Mouse (Mus musculus): ENCODE results near the gene Atp8b5.

Atp8b5 gene

DNA sequence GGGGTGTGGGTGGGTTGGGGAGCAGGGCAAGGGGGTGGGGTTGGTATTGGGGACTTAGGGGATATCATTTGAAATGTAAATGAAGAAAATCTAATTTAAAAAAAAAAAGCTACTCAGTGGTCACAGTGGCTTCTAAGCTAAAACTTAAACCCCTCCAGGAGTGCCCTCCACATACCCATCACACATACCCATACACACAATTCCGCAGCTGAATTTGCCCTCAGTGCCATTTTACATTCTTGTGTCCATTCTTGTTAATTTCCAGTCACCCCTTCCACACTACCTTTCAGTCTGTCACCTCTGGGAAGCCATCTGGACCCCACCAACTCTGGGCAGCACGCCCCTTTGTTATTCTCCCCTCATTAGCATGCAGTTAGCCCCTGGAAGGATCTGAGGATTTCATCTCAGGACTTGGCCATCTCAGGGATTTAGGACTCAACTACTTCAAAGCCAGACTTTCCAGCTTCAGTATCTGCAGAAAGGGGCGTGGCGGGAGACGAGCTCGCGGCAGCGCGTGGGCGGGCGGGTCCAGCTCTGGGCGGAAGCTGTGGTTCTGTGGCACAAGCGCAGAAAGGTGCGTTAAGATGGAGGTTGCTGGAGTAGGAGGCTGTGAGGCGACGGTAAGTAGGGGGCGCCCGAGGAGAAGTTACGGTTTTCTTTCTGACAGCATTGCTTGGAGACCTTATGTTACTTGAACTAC, at the start of gene Atp8b5:
TSS of gene Atp8b5 (plus strand) at position 537 of the 700 bp plus-strand sequence.
- DNase-seq (ENCODE audit: low read depth, low spot score): peak; percentile 93

DNA sequence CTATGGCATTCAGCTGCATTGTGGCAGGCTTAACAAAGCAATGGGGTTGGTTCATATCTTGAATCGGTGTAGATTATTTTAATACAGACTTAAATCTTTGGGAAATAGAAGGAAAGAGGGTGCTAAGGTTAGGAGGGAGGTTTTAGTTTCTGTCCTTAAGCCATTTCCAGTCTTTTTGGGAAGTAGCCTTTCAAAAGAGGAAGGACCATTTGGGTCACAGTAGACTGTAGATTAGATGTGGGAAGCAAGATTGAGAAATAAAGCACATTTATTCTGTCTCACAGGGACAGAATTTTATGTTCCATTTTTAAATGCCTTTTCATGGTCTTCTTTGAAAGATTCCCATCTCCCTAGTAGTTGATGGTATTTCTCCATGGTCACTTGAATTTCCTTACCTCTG, 49.0 kb upstream of the Atp8b5 start:
- DNase-seq (ENCODE audit: low read depth, low spot score): no peak

DNA sequence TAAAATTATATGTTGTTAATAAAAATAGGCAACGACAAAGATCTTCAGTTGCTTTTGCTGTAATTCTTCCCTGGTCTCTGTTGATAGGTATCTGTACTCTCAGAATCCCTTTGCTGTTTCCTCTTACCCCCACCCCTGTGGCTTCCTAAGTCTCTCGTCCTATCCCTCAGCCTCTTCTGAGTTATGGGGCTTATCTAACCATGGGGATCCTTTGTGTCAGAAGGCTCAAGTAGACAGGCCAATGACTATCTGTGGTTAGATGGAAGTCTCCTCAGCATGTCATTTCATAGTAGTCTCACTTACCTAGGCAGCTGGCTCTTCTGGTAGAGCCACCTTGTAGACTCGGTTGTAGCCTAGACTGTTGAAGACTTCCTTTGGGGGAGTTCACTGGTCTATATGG, 35.1 kb upstream of the Atp8b5 start:
- no peak for DNase-seq (ENCODE audit: low read depth, low spot score)

DNA sequence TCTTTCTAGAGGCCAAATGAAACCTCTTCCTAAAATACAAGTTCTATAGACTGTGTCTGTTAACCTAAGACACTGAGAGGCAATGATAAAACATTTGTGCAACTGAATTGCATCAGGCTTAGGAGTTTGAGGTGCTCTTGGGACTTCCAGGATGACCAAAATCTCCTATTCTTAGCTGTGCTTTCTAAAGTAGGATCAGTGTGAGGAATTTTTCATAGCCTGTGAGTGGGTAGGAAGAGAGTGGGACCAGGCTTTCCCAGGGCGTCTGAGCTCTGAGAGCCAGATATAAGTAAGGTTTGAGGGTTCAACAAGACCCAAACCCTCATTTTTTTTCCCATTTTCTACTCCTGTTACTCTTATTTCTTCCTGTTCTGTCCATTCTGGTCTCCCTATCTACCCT, 34.0 kb upstream of the Atp8b5 start:
- DNase-seq (ENCODE audit: low read depth, low spot score): peak; percentile 39

DNA sequence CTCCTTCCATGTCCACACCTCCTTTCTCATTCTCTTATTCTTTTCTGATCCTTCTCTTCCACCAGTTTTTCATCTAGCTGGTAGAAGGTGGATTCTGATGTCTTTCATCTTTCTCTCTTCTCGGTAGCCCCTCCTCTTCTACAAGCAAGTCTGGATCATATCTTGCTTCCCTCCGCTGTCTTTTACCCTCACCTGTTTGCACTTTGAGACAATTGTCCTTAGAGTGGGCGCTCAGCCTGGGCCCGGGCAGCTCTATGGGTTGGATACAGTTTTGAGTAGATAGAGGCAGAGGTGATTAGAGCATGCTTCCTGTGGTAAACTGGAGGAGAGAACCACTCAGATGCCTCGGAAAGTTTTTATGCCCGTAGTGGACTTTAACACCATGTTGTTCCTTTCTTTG, 33.5 kb upstream of the Atp8b5 start:
- no peak for DNase-seq (ENCODE audit: low read depth, low spot score)

DNA sequence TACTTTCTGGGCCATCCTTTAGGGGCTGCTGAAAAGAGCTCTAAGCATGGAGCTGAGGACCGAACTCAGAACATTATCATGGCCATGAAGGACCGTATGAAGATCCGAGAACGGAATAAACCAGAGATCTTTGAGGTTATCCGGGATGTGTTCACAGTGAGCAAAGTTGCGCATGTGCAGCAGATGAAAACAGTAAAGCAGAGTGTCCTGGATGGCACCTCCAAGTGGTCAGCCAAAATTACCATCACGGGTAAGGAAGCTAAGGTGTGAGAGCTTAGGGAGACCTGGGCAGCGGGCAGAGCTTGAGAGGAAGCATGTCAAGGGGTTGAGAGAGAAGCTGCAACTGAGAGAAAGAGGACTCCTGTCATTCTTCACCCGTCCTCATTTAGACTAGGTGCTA, 30.1 kb upstream of the Atp8b5 start:
- no peak for DNase-seq (ENCODE audit: low read depth, low spot score)

DNA sequence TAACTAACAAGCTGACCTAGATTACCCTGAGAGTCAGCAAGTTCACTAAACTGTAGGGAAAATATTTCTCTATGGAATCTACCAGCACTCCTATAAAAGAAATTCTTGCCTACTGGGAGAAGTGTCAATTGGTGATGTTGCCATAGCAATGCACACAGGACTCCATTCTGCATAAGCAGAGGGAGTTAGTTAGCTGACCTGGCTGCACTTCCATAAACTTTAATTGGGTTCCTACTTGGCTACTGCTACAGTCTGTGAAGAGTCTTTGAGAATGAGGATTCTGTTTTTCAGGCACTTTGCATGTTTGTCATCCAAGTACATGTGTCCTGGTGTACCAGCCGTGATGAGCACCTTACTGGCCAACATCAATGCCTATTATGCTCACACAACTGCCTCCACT, 26.2 kb upstream of the Atp8b5 start:
- DNase-seq (ENCODE audit: low read depth, low spot score): no peak

DNA sequence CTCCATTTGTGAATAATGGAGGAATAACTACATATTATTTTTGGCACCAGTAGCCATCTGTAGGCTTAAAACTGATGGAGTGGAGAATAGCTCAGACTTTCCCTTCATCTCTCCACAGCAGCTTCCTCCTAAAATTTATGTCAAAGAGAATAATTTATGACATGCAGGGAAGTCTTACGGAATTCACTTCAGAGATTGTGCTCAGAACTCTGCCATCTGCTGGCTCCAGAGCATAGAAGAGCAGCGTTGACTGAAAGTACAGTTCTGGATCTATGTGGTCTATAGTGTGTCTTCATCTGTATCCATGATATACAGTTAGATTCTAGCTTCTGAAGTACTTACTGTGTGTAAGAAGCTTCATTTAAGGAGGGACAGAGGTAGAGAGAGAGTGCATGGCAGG, 22.9 kb upstream of the Atp8b5 start:
- DNase-seq (ENCODE audit: low read depth, low spot score): peak; percentile 77

DNA sequence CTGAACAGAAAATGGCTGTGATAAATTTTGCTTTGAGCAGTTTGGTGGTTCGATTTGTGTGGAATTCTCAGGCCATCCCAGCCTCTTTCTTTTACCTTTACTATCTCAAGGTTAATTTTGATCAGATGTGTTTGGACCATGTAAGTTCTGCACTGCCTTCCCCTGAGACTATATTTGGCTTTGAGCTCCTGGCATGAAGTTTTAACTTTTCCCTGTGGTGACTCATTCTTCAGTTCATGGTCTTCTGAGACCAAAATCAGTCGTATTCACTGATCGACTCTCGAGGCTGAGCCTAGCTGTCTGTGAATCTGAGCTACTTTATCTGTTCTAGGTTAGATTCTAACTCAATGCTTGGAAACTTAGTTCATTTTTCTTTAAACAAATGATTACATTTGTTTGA, 21.2 kb upstream of the Atp8b5 start:
- DNase-seq (ENCODE audit: low read depth, low spot score): no peak

DNA sequence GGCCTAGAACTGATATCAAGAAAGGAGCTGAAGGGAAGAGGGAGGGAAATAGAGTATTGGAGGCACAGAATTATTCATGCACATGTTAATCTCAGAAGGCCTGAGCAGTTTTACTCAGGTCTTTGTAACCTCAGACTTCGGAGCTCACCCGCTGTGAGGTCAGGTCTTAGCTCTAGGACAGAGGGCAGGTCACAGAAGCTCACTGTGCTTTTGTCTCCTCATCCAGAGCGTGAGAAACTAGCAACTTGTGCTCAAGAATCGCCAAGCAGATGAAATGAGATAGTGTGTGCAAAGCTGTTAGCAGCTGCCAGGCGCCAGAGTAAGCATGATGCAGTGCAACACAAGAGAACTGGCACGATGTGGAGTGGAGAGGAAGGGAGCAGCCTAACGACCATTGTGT, 18.9 kb upstream of the Atp8b5 start:
- no peak for DNase-seq (ENCODE audit: low read depth, low spot score)

DNA sequence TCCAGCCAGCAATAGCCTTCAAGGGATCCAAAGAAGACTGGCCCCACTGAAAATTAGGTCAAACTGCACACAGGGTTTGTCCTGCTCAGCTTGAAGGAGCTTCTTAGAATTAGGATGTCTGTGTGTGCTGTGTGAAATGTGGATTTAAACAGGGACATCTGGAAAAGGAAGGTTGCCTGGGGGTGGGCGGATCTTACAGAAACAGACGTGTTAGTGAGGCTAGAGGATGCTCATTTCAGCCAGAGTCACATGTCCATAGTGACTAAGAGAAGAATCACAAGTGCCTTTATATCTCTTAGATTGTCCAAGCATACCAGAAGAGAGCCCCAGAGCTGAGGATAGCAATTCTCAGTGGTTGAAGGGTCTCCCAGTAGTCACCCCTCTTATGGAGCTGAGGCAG, 18.1 kb upstream of the Atp8b5 start:
- DNase-seq (ENCODE audit: low read depth, low spot score): peak; percentile 79

DNA sequence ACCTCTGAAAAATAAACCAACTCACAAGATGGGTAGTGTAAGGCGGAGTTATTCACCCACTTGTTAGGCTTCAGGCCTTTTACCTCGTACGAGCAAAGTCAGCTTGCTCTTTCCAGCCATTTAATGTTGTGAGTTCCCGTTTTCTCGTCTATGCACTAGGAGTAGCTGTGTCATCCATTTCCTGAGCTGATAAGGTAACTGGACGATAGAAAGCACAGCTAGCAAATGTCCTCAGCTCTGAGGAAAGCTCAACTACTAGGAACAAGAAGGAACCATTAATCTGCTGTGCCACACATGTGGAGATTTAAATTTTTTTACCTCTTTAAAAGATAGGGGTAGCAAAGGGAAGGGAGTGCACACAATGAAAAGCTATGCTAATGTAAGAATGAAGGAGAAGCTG, 15.7 kb upstream of the Atp8b5 start:
- no peak for DNase-seq (ENCODE audit: low read depth, low spot score)

DNA sequence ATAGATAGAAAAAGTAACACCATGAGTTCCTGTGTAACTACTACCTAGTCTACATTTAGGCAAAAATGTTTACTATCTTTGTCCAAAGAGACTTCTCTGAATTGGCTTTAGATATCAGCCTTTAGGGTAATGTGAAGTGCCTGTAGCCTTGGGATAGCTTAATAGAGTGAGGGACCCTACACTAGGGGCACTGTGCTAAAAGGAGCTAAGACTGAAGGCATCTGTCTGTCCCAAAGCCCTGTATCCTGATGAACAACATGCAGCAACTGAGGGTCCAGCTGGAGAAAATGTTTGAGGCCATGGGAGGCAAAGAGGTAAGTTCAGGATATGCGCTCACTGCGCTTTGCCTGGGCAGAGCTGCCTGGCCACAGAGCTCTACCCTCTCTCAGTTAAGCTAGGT, 9.9 kb upstream of the Atp8b5 start:
- DNase-seq (ENCODE audit: low read depth, low spot score): no peak

DNA sequence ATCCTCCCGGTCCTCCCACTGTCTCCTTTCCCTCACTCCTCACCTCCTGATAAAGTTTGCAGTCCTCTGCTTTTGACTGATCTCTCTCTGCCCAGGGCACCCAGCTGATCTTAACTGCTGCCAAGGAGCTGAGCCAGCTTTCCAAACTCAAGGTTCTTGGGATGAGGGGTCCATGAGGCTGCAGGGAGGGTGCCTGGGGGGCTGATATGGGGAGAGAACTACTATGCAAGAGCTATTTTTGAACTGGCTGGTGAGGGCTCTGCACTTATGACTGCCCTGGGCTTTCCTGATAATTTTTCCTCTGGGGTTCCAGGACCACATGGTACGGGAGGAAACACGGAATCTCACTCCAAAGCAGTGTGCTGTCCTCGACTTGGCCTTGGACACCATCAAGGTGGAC, 8.4 kb upstream of the Atp8b5 start:
- no peak for DNase-seq (ENCODE audit: low read depth, low spot score)

DNA sequence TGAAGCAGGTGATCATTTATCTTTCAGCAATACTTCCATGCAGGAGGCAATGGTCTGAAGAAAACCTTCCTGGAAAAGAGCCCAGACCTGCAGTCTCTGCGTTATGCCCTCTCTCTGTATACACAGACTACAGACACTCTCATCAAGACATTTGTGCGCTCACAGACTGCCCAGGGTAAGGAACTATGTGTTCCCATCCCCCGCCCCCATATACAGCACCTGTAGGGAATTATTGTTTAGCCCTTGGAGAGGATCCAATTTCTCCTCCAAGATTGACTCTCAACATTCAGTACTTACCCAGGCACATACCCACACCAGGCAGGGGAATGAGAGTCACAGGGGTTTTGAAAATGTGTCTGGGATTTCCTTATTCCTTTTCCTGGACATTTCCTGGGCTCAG, 7.5 kb upstream of the Atp8b5 start:
- DNase-seq (ENCODE audit: low read depth, low spot score): no peak

DNA sequence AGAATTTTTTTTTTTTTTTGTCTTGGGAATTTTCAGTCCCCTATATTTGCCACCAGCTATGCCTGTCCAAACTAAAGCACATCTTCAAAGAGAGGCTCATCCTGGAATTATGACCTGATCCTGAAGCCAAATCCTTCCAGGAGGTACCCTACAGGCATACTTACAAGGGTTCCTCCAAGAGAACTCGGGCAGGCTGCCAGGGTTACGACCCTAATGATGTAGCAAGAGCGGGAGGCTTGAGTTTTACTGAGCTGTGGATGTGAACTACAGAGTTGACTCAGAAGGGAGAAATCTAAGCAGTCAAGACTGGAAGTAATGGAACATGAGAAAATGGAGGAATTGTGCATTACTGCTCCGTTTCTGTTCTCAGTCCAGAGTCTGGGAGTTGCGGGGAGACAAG, 6.9 kb upstream of the Atp8b5 start:
- no peak for DNase-seq (ENCODE audit: low read depth, low spot score)

DNA sequence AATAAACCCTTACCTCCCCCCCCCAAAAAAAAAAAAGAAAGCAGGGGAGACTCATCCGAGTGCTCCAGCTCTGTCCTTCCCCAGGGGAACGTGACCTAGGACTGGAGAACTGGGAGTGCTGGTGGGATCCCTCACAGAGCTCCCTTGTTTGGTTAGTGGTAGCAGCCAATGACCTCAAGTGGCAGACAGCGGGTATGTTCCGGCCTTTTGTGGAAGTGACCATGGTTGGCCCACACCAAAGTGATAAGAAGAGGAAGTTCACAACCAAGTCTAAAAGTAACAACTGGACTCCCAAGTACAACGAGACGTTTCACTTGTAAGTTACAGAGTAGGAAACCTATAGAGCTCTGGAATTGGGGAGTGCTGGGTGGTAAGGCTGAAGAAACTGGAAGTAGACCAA, 4.1 kb upstream of the Atp8b5 start:
- no peak for DNase-seq (ENCODE audit: low read depth, low spot score)

DNA sequence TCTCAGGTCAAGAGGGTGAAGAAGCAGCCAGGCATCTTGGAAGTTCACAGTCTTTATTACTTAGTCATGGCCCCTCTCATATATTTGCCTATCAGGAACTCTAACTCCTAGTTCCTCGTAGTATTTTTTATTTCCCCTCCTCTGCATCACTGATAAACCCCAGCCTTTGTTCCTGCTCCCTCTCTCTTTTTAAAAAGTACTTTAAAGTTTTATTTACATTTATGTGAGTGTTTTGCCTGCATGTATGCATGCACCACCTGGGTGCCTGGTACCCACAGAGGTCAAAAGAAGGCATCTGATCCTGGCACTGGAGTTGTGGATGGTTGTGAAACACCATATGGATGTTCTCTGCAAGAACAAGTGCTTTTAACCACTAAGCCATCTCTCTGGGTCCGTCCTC, 813 bp upstream of the Atp8b5 start:
- DNase-seq (ENCODE audit: low read depth, low spot score): no peak

DNA sequence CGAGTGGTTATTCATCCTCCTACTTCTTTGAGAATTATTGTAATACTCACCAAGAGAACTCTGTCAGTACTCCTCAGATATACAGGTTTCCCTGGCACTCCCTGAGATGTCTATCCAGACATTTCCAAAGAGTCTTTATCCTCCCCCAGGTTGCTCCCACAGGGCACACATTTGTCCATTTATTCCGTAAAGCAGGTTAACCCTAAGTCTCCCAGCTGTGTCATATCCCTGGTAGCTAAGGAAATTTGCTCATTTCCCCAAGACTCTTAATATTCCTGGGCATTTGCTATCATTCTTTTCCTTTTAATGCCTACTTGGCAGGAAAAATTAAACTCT, 332 bp downstream of the Atp8b5 start:
- DNase-seq (ENCODE audit: low read depth, low spot score): no peak

DNA sequence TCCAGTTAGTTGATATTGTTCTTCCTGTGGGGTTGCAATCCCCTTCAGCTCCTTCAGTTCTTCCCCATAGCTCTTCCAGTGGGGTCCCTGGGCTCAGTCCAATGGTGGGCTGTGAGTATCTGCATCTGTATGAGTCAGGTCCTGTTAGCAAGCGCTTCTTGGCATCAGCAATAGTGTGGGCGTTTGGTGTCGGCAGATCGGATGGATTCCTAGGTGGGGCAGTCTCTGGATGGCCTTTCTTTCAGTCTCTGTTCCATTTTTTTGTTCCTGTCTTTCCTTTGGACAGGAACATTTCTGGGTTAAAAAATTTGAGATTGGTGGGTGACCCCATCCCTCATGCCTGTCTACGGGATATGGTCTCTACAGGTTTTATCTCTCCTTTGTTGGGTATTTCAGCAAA, 18.5 kb downstream of the Atp8b5 start:
- no peak for DNase-seq (ENCODE audit: low read depth, low spot score)

DNA sequence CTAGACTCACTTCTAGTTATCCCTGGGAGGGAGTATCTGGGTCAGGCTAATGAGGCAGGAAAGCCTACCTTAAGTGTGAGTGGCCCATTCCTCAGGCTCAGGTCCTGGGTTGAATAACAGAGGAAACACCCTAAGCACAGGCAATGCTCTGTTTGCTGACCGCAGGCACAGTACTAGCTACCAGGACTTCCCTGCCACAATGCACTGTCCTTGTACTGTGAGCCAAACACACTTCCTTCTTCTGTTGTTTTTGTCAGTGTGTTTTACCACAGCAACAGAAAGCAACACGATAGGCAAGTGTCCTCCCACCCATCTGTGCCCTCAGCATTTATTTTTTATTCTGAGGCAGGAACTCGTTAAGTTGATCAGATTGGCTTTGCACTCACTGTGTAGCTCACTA, 20.3 kb downstream of the Atp8b5 start:
- DNase-seq (ENCODE audit: low read depth, low spot score): no peak

DNA sequence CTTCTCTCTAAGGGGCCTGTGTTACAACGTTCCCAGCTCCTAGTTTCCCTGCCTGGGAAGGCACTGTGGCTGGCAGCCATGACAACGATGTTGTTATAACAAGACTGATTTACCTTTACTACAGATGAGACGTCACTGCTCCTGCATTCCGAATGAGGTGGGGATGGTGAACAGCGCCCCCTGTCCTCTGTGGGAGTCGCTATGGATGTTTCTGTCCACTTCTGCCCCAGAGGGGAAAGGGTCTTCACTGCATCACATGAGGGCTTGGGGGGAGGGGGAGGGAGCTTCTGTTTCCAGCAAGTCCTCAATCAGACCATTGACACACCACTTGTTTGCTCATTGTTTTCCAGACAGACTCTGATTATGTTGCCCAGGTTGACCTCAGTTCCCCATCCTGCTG, 27.0 kb downstream of the Atp8b5 start:
- DNase-seq (ENCODE audit: low read depth, low spot score): peak; percentile 81

DNA sequence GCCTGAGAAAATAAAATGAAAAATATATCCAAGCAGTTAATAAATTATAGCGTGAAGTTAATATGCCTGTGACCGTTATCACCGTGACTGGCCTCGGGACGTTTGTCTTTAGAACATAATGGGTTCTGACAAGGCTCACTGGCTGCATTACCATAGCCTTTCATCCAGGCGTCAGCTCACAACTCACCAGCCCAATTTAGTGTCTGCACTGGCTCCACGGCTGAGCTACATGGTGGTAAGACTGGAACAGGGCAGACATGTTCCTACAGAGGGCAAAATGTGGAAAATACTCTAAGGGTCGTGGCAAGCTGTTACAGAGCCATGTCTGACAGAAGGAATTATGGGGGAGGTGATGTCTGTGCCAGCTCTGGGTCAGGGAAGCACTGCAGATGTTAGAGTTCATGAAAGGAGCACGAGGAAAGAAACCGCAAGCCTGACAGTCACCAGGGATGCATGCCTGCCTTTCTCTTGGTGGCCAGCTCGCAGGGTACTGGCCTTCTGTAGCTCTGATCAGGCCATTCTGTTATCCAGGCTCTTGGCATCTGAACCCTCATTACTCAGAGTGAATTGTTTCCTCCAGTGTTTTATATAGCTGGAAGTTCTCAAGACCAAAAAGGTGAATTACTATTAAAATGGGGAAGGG, 42.9 kb downstream of the Atp8b5 start:
- peak; percentile 14 for DNase-seq (ENCODE audit: low read depth, low spot score)

DNA sequence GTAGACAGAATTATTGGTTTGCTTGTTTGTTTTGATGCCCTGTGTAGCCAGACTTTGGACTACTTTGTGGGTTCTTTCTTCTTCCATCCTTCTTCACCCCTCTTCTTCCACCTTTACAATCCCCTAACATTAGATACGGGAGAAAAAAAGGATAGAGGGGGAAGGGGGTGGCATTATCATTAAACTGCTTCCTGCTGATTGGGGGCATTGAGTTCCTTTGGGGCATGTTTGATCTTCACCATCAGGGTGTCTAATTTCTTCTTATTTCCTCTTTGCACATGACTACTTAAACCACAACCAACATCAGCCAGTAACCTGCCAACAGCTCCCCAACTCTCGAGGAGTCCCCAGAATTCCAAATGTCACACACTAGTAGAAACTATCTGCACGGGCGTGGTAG, 54.6 kb downstream of the Atp8b5 start:
- DNase-seq (ENCODE audit: low read depth, low spot score): no peak
